Mouse (Mus musculus) hindbrain, embryonic 16.5 days (tissue): ENCODE measurements around the gene Gnas. TPM values are rescaled to one million over a fixed set of nuclear protein-coding genes. Genes with fewer than 3 reads are reported as not detected.
"Not testable (repeated sequence)": the region's sequence is repeated elsewhere in the genome, so short reads cannot be mapped to it uniquely, and the experiment has no call there.

Experiments
- ATAC-seq: fragments of 200-750 bp; cut with Nextera tagmentation; 2 replicates; pipeline ENCODE4 v1.8.0; 2017; ENCODE audit warnings: moderate TSS enrichment, moderate library complexity
- H3K27ac ChIP-seq: fragments of 300-500 bp; sonication (generic); 2 replicates; pipeline ENCODE4 v1.5.1; 2014; ENCODE audit warnings: low read depth, mild to moderate bottlenecking, control low read depth, low read length, moderate library complexity
- H3K27me3 ChIP-seq: fragments of 300-500 bp; sonication (generic); replicated peaks from 2 replicates; pipeline ENCODE4 v1.6.1; 2014; ENCODE audit warnings: low read length; ENCODE audit not compliant: control insufficient read depth, insufficient read depth
- H3K36me3 ChIP-seq: fragments of 300-500 bp; sonication (generic); 2 replicates; pipeline ENCODE4 v1.6.1; 2014; ENCODE audit warnings: mild to moderate bottlenecking, low read length, moderate library complexity, mixed read lengths; ENCODE audit not compliant: control insufficient read depth, insufficient read depth
- H3K4me1 ChIP-seq: fragments of 300-500 bp; sonication (generic); 2 replicates; pipeline ENCODE4 v1.6.1; 2014; ENCODE audit warnings: low read depth, low read length; ENCODE audit not compliant: control insufficient read depth, insufficient read depth
- H3K4me2 ChIP-seq: fragments of 300-500 bp; sonication (generic); 2 replicates; pipeline ENCODE4 v1.6.1; 2014; ENCODE audit warnings: mild to moderate bottlenecking, low read length, control low read depth, moderate library complexity
- H3K4me3 ChIP-seq: fragments of 300-500 bp; sonication (generic); 2 replicates; pipeline ENCODE4 v1.5.1; 2014; ENCODE audit warnings: mild to moderate bottlenecking, low read length, control low read depth, moderate library complexity
- H3K9ac ChIP-seq: fragments of 300-500 bp; sonication (generic); 2 replicates; pipeline ENCODE4 v1.6.1; 2014; ENCODE audit warnings: low read depth, mild to moderate bottlenecking, control low read depth, low read length, moderate library complexity
- H3K9me3 ChIP-seq: fragments of 300-500 bp; sonication (generic); 2 replicates; pipeline ENCODE4 v1.6.1; 2014; ENCODE audit warnings: mild to moderate bottlenecking, low read length, moderate library complexity; ENCODE audit not compliant: control insufficient read depth
- WGBS: fragments of 180-500 bp; shearing (Covaris S2); extraction: QIAGEN DNeasy Blood & Tissue Kit; methylation state at CpG from one replicate; pipeline ENCODE4 v1.1.7; 2014; 5-methylcytosine and 5-hydroxymethylcytosine counted together
- polyA plus RNA-seq: library from polyadenylated mRNA; unstranded; fragments of >200 nt; fragmentation: Nextera tagmentation; extraction: Ambion mirVana; gene quantifications from 2 replicates; pipeline ENCODE4 v1.2.1, GENCODE M21; 2015

Gnas gene
- polyA plus RNA-seq, 1 experiment from 2014 or later = 1,030 TPM

GRCm38 (mm10) chr2:174311613-174312012 lies 27.5 kb downstream of the Gnas start:
- Histone ChIP-seq H3K27me3 (no peaks in the 10 kb centered on the region), H3K9me3 (no peaks in the 10 kb centered on the region), H3K36me3 (no peaks in the 10 kb centered on the region), H3K4me1 (no peaks in the 10 kb centered on the region; the same call in 1 of the 2 replicates), H3K9ac (no peak overlapping the region), H3K4me2 (no peak overlapping the region), H3K27ac (no peak overlapping the region), H3K4me3 (no peak overlapping the region)
- ATAC-seq = no peak
- WGBS = 48% methylated on average over 1 of the region's 1 CpGs

- Histone ChIP-seq H3K27me3 (no peaks in the 10 kb centered on the region), H3K4me3 (no peak overlapping the region), H3K4me2 (no peak overlapping the region), H3K4me1 (no peaks in the 10 kb centered on the region; the same call in 1 of the 2 replicates), H3K9me3 (no peaks in the 10 kb centered on the region), H3K36me3 (no peaks in the 10 kb centered on the region), H3K27ac (no peak overlapping the region), H3K9ac (no peak overlapping the region)
- 40% methylated on average over 4 of the region's 4 CpGs for WGBS
- ATAC-seq = peak; percentile 83
Observed at GRCm38 (mm10) chr2:174312118-174312647, 28.1 kb downstream of the Gnas start.

- Histone ChIP-seq H3K9ac (no peak overlapping the region), H3K36me3 (no peaks in the 10 kb centered on the region), H3K4me1 (no peaks in the 10 kb centered on the region; the same call in 1 of the 2 replicates), H3K4me2 (no peak overlapping the region), H3K9me3 (no peaks in the 10 kb centered on the region), H3K4me3 (no peak overlapping the region), H3K27me3 (no peaks in the 10 kb centered on the region), H3K27ac (no peak overlapping the region)
- ATAC-seq = no peak
- 77% methylated on average over 2 of the region's 2 CpGs for WGBS
Observed at GRCm38 (mm10) chr2:174312661-174313060, 28.5 kb downstream of the Gnas start.

GRCm38 (mm10) chr2:174315445-174315844 lies 31.3 kb downstream of the Gnas start:
- H3K9me3 ChIP-seq, H3K9ac ChIP-seq, H3K36me3 ChIP-seq, H3K4me1 ChIP-seq, H3K27me3 ChIP-seq, ATAC-seq, H3K4me2 ChIP-seq, H3K4me3 ChIP-seq, H3K27ac ChIP-seq: not testable (repeated sequence)

- no peak overlapping the region for H3K27ac ChIP-seq
- H3K9me3 ChIP-seq = no peaks in the 10 kb centered on the region
- H3K36me3 ChIP-seq = no peaks in the 10 kb centered on the region
- no peak overlapping the region for H3K9ac ChIP-seq
- WGBS = 92% methylated on average over 9 of the region's 9 CpGs
- no peaks in the 10 kb centered on the region for H3K4me1 ChIP-seq
- no peak overlapping the region for H3K4me3 ChIP-seq
- no peak overlapping the region for H3K4me2 ChIP-seq
- no peaks in the 10 kb centered on the region for H3K27me3 ChIP-seq
- ATAC-seq = no peak
Observed at GRCm38 (mm10) chr2:174316661-174317060, 32.5 kb downstream of the Gnas start.

GRCm38 (mm10) chr2:174325989-174326388 lies 41.9 kb downstream of the Gnas start:
- Histone ChIP-seq H3K4me1 (peaks cover 9% of the 10 kb centered on the region), H3K9ac (no peak overlapping the region), H3K27me3 (no peaks in the 10 kb centered on the region), H3K27ac (no peak overlapping the region), H3K4me2 (no peak overlapping the region), H3K9me3 (no peaks in the 10 kb centered on the region), H3K4me3 (no peak overlapping the region), H3K36me3 (no peaks in the 10 kb centered on the region)
- ATAC-seq = no peak
- 72% methylated on average over 4 of the region's 4 CpGs for WGBS

- Histone ChIP-seq H3K4me3 (peak overlapping the region; percentile 95), H3K36me3 (no peaks in the 10 kb centered on the region), H3K4me2 (peak overlapping the region; percentile 77), H3K4me1 (peaks cover 9% of the 10 kb centered on the region), H3K9me3 (no peaks in the 10 kb centered on the region), H3K9ac (no peak overlapping the region; the same call in 1 of the 2 replicates), H3K27me3 (no peaks in the 10 kb centered on the region), H3K27ac (no peak overlapping the region)
- no peak for ATAC-seq
- 61% methylated on average over 8 of the region's 8 CpGs for WGBS
Observed at GRCm38 (mm10) chr2:174326481-174326880, 42.4 kb downstream of the Gnas start.

GRCm38 (mm10) chr2:174327295-174327981 lies 43.3 kb downstream of the Gnas start:
- ATAC-seq = peak; percentile 75
- Histone ChIP-seq H3K27me3 (no peaks in the 10 kb centered on the region), H3K9ac (peak overlapping the region; percentile 70), H3K4me1 (peaks cover 12% of the 10 kb centered on the region), H3K27ac (peak overlapping the region; percentile 51), H3K36me3 (no peaks in the 10 kb centered on the region), H3K4me2 (peak overlapping the region; percentile 77), H3K9me3 (no peaks in the 10 kb centered on the region), H3K4me3 (peak overlapping the region; percentile 95)
- WGBS = 58% methylated on average over 64 of the region's 64 CpGs

GRCm38 (mm10) chr2:174328358-174328905 lies 44.3 kb downstream of the Gnas start:
- Histone ChIP-seq H3K9ac (peak overlapping the region; percentile 99), H3K36me3 (no peaks in the 10 kb centered on the region), H3K4me3 (peak overlapping the region; percentile 95), H3K4me2 (peak overlapping the region; percentile 77), H3K4me1 (peaks cover 22% of the 10 kb centered on the region), H3K27me3 (no peaks in the 10 kb centered on the region), H3K27ac (peak overlapping the region; percentile 99), H3K9me3 (no peaks in the 10 kb centered on the region)
- 49% methylated on average over 46 of the region's 46 CpGs for WGBS
- ATAC-seq = no peak
